6 mouse cellular contexts compared by ENCODE assay signal in the genomic region with DNA sequence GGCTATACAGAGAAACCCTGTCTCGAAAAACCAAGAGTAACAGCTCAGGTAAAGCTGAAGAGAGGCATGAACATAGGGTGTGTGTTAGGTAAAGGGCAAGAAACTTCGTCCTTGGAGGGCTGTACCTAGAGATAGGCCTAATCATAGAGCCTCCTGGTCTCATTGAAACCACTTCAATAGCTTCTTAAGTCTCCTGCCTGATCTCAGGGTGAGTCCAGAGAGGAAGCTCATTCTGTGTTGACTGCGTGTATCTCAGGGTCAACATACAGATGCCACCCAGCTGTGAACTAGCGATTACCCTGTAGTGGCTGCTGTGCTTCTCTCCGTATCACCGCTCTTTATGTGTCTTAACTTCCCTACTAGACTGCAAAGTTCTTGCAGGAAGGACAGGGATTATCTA. TPM values are rescaled to one million over a fixed set of nuclear protein-coding genes. Genes with fewer than 3 reads are reported as not detected.
A peak's percentile ranks its signal among the peaks of the same experiment; 100 is the strongest.
DNase-seq lines count a peak whose midpoint lies in the region; ATAC-seq and TF ChIP-seq lines count a peak whose summit lies in the region.
"Not testable (repeated sequence)": the region's sequence is repeated elsewhere in the genome, so short reads cannot be mapped to it uniquely, and the experiment has no call there.

No protein-coding gene starts in this region.

- not testable (repeated sequence) for DNase-seq in liver, embryonic 11.5 days (ENCODE audit: low spot score); liver, embryonic 13.5 days; liver, embryonic 14.5 days (ENCODE audit: low read depth in 3 of 3, low spot score in 3 of 3)

- H3K36me3 ChIP-seq in liver, embryonic 11.5 days (ENCODE audit: control insufficient read depth, insufficient read depth, low read length); liver, embryonic 12.5 days; liver, embryonic 13.5 days; liver, embryonic 14.5 days (replicated peaks; ENCODE audit: control insufficient read depth, insufficient read depth, low read depth); liver, embryonic 15.5 days (replicated peaks): not testable (repeated sequence)

- H3K9me3 ChIP-seq in liver, embryonic 11.5 days (ENCODE audit: control insufficient read depth, low read length); liver, embryonic 12.5 days (replicated peaks); liver, embryonic 13.5 days (replicated peaks); liver, embryonic 14.5 days (ENCODE audit: control insufficient read depth, low read length); liver, embryonic 15.5 days (replicated peaks): not testable (repeated sequence)

- H3K4me3 ChIP-seq in liver, embryonic 11.5 days (ENCODE audit: low read depth, low read length); liver, embryonic 12.5 days; liver, embryonic 13.5 days (replicated peaks); liver, embryonic 14.5 days (ENCODE audit: insufficient read depth in 1 of 2, low read depth in 2 of 2, low read length in 2 of 2); liver, embryonic 15.5 days (replicated peaks): not testable (repeated sequence)

- H3K4me2 ChIP-seq in liver, embryonic 11.5 days; liver, embryonic 12.5 days; liver, embryonic 13.5 days; liver, embryonic 14.5 days (ENCODE audit: low read depth); liver, embryonic 15.5 days: not testable (repeated sequence)

- not testable (repeated sequence) for H3K9ac ChIP-seq in liver, embryonic 11.5 days (ENCODE audit: low read depth, low read length); liver, embryonic 12.5 days; liver, embryonic 13.5 days; liver, embryonic 14.5 days (replicated peaks); liver, embryonic 15.5 days

- not testable (repeated sequence) for H3K4me1 ChIP-seq in liver, embryonic 11.5 days (replicated peaks; ENCODE audit: control insufficient read depth, insufficient read depth, low read length); liver, embryonic 12.5 days; liver, embryonic 13.5 days (replicated peaks); liver, embryonic 14.5 days (replicated peaks; ENCODE audit: control insufficient read depth in 2 of 2, insufficient read depth in 2 of 2, low read length in 1 of 2); liver, embryonic 15.5 days (replicated peaks)

- TF ChIP-seq CTCF in liver, embryonic 14.5 days (IDR thresholded peaks at IDR 0.05; ENCODE audit: low read depth), result not testable (repeated sequence)

- not testable (repeated sequence) for H3K27ac ChIP-seq in liver, embryonic 11.5 days (ENCODE audit: low read depth, low read length); liver, embryonic 12.5 days; liver, embryonic 13.5 days; liver, embryonic 14.5 days; liver, embryonic 15.5 days (replicated peaks)

- not testable (repeated sequence) for TF ChIP-seq EP300 in liver, embryonic 14.5 days (IDR thresholded peaks at IDR 0.05; ENCODE audit: low read depth)

- no CpG with 5 or more reads among the region's 6 CpGs for WGBS in liver, embryonic 11.5 days
- WGBS in liver, embryonic 12.5 days (ENCODE audit: insufficient replicate concordance), result no CpG with 5 or more reads among the region's 6 CpGs
- no CpG with 5 or more reads among the region's 6 CpGs for WGBS in liver, embryonic 13.5 days (ENCODE audit: insufficient replicate concordance)
- no CpG with 5 or more reads among the region's 6 CpGs for WGBS in liver, embryonic 14.5 days (ENCODE audit: insufficient replicate concordance)
- no CpG with 5 or more reads among the region's 6 CpGs for WGBS in liver, embryonic 15.5 days (ENCODE audit: insufficient replicate concordance)

- not testable (repeated sequence) for H3K27me3 ChIP-seq in liver, embryonic 11.5 days (replicated peaks; ENCODE audit: control insufficient read depth, insufficient read depth, low read length); liver, embryonic 12.5 days (replicated peaks); liver, embryonic 13.5 days; liver, embryonic 14.5 days (ENCODE audit: control insufficient read depth, insufficient read depth, low read length); liver, embryonic 15.5 days

- peak; percentile 47 for ATAC-seq in liver, embryonic 11.5 days (replicated peaks; ENCODE audit: low FRiP score)
- peak; percentile 65 for ATAC-seq in liver, embryonic 12.5 days
- peak; percentile 57; the same call in 1 of the 2 replicates for ATAC-seq in liver, embryonic 13.5 days (ENCODE audit: low read depth)
- ATAC-seq in liver, embryonic 14.5 days (ENCODE audit: insufficient read depth), result 0 out of 2 replicates have a peak, but pooled peaks have one; percentile 21
- peak; percentile 28; the same call in 1 of the 2 replicates for ATAC-seq in liver, embryonic 15.5 days (ENCODE audit: insufficient read depth)
- ATAC-seq in monocyte, adult 5-6 weeks (replicated peaks; ENCODE audit: insufficient number of reproducible peaks, low FRiP score, low TSS enrichment, poor library complexity, severe bottlenecking), result 0 out of 2 replicates have a peak, but pooled peaks have one; percentile 11

RNA-seq across cellular contexts. Expression of gene Fam177a, which starts 13.6 kb away (rescaled TPM):
- 17.8 and 18.4 TPM in 2 replicates for polyA plus RNA-seq in liver, embryonic 11.5 days (2014; fragmentation: Nextera tagmentation; extraction: Ambion mirVana)
- 11.8 and 14.4 TPM in 2 replicates for polyA plus RNA-seq in liver, embryonic 12.5 days (2016; fragmentation: Nextera tagmentation; extraction: Ambion mirVana)
- polyA plus RNA-seq in liver, embryonic 13.5 days (2015; fragmentation: Nextera tagmentation; extraction: Ambion mirVana), result 12.7 and 13.7 TPM in 2 replicates
- polyA plus RNA-seq in liver, embryonic 14.5 days (2012; rRNA removed), result 2.3 and 3.8 TPM in 2 replicates
- polyA plus RNA-seq in liver, embryonic 14.5 days (2014; fragmentation: Nextera tagmentation; extraction: Ambion mirVana), result 7.3 and 8.0 TPM in 2 replicates
- 7.6 and 7.8 TPM in 2 replicates for polyA plus RNA-seq in liver, embryonic 15.5 days (2015; fragmentation: Nextera tagmentation; extraction: Ambion mirVana)
- 1.7 to 40.6 TPM (median 32.3 TPM) in 3 replicates for total RNA-seq in monocyte, adult 5-6 weeks (2017)

RNA-seq across cellular contexts. Expression of gene Srp54b, which starts 17.0 kb away (rescaled TPM):
- 50.2 and 52.0 TPM in 2 replicates for polyA plus RNA-seq in liver, embryonic 11.5 days (2014; fragmentation: Nextera tagmentation; extraction: Ambion mirVana)
- polyA plus RNA-seq in liver, embryonic 12.5 days (2016; fragmentation: Nextera tagmentation; extraction: Ambion mirVana), result 35.8 and 40.3 TPM in 2 replicates
- polyA plus RNA-seq in liver, embryonic 13.5 days (2015; fragmentation: Nextera tagmentation; extraction: Ambion mirVana), result 35.6 and 39.9 TPM in 2 replicates
- polyA plus RNA-seq in liver, embryonic 14.5 days (2012; rRNA removed), result 9.5 and 14.0 TPM in 2 replicates
- 28.7 and 29.0 TPM in 2 replicates for polyA plus RNA-seq in liver, embryonic 14.5 days (2014; fragmentation: Nextera tagmentation; extraction: Ambion mirVana)
- 22.8 and 25.2 TPM in 2 replicates for polyA plus RNA-seq in liver, embryonic 15.5 days (2015; fragmentation: Nextera tagmentation; extraction: Ambion mirVana)
- total RNA-seq in monocyte, adult 5-6 weeks (2017), result 54.1 to 132 TPM (median 82.0 TPM) in 3 replicates

RNA-seq across cellular contexts. Expression of gene Srp54a, which starts 57.8 kb away (rescaled TPM):
- 151 and 179 TPM in 2 replicates for polyA plus RNA-seq in liver, embryonic 11.5 days (2014; fragmentation: Nextera tagmentation; extraction: Ambion mirVana)
- polyA plus RNA-seq in liver, embryonic 12.5 days (2016; fragmentation: Nextera tagmentation; extraction: Ambion mirVana), result 105 and 106 TPM in 2 replicates
- 94.7 and 121 TPM in 2 replicates for polyA plus RNA-seq in liver, embryonic 13.5 days (2015; fragmentation: Nextera tagmentation; extraction: Ambion mirVana)
- polyA plus RNA-seq in liver, embryonic 14.5 days (2012; rRNA removed), result 7.1 and 11.2 TPM in 2 replicates
- polyA plus RNA-seq in liver, embryonic 14.5 days (2014; fragmentation: Nextera tagmentation; extraction: Ambion mirVana), result 89.1 and 91.6 TPM in 2 replicates
- 70.0 and 77.5 TPM in 2 replicates for polyA plus RNA-seq in liver, embryonic 15.5 days (2015; fragmentation: Nextera tagmentation; extraction: Ambion mirVana)
- total RNA-seq in monocyte, adult 5-6 weeks (2017), result 208 to 299 TPM (median 258 TPM) in 3 replicates

RNA-seq across cellular contexts. Expression of gene 2700097O09Rik, which starts 57.9 kb away (rescaled TPM):
- polyA plus RNA-seq in liver, embryonic 11.5 days (2014; fragmentation: Nextera tagmentation; extraction: Ambion mirVana), result 46.1 and 48.4 TPM in 2 replicates
- polyA plus RNA-seq in liver, embryonic 12.5 days (2016; fragmentation: Nextera tagmentation; extraction: Ambion mirVana), result 31.5 and 33.0 TPM in 2 replicates
- 30.6 and 32.9 TPM in 2 replicates for polyA plus RNA-seq in liver, embryonic 13.5 days (2015; fragmentation: Nextera tagmentation; extraction: Ambion mirVana)
- polyA plus RNA-seq in liver, embryonic 14.5 days (2012; rRNA removed), result 11.1 and 15.0 TPM in 2 replicates
- polyA plus RNA-seq in liver, embryonic 14.5 days (2014; fragmentation: Nextera tagmentation; extraction: Ambion mirVana), result 34.3 and 37.0 TPM in 2 replicates
- polyA plus RNA-seq in liver, embryonic 15.5 days (2015; fragmentation: Nextera tagmentation; extraction: Ambion mirVana), result 30.8 and 31.5 TPM in 2 replicates
- 6.3 to 10.3 TPM (median 9.5 TPM) in 3 replicates for total RNA-seq in monocyte, adult 5-6 weeks (2017)

Comparison
In these comparisons a context has a peak if more than half of its experiments do, and no peak if none do; other contexts are left out.
1. ATAC-seq: peak in every context shown above with its lines; median percentile 65 in liver, embryonic 12.5 days; 57 in liver, embryonic 13.5 days; 47 in liver, embryonic 11.5 days; 28 in liver, embryonic 15.5 days; 21 in liver, embryonic 14.5 days; 11 in monocyte, adult 5-6 weeks.